Mouse (Mus musculus) cerebellum, postnatal 10 days (tissue): ENCODE results near the gene Cel.

Experiments
- DNase-seq, 2 experiments: peaks; one replicate each; pipeline ENCODE4 v3.0.0; 2021; ENCODE audit warnings: mixed read lengths in 2 of 2

The Cel gene

GRCm38 (mm10) chr2:28563303-28563702, at the start of gene Cel:
TSS of gene Cel (minus strand) at chr2:28563403.
- no peak for DNase-seq

DNA sequence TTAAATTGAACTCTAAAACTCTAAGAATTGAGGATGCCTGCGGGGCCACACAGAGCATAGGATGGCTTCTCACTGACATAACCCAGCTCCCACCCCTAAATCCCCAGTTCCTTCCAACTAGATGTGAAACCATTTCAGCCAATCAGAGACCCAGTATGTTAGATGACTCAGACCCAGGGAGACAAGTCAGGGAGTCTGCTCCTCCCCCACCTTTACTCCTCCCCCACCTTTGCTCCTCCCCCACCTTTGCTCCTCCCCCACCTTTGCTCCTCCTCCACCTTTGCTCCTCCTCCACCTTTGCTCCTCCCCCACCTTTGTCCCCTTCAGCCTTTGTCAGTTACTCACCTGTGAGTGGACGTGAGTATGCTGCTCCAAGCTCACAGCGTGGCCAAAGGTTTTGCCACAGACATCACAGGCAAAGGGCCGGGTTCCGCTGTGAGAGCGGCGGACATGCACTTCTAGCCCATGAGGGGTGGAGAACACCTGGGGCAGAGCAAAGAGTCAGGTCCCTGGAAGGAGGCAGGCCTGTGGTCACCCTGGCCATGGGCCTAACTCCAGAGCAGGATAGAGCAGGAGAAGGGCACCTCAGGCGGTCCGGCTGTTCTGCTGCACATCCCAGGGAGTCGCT, 49.3 kb upstream of the Cel start:
- no peak for DNase-seq

GRCm38 (mm10) chr2:28611407-28611787, 48.2 kb upstream of the Cel start:
- DNase-seq, result no peak

- DNase-seq, result peak; percentile 88 to 89
These were observed 47.7 kb upstream of the Cel start for GRCm38 (mm10) chr2:28610716-28611406.

DNA sequence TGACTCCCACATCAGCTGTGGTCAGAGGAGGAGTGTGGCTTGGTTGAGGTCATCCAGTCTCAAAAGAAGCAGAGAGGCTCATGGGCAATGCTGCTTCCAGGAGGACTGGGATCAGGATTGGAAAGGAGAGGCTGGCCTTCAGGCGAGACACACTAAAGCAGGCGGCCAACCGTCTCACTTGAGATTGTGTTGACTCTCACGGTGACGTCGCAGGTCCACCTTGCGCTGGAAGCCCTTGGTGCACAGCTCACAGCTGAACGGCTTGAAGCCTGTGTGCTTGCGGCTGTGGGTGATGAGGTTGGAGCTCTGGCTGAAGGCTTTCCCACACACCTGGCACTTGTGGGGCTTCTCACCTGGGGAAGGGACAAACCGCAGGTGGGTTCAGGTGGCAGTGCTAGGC, 46.6 kb upstream of the Cel start:
- DNase-seq, result no peak

DNA sequence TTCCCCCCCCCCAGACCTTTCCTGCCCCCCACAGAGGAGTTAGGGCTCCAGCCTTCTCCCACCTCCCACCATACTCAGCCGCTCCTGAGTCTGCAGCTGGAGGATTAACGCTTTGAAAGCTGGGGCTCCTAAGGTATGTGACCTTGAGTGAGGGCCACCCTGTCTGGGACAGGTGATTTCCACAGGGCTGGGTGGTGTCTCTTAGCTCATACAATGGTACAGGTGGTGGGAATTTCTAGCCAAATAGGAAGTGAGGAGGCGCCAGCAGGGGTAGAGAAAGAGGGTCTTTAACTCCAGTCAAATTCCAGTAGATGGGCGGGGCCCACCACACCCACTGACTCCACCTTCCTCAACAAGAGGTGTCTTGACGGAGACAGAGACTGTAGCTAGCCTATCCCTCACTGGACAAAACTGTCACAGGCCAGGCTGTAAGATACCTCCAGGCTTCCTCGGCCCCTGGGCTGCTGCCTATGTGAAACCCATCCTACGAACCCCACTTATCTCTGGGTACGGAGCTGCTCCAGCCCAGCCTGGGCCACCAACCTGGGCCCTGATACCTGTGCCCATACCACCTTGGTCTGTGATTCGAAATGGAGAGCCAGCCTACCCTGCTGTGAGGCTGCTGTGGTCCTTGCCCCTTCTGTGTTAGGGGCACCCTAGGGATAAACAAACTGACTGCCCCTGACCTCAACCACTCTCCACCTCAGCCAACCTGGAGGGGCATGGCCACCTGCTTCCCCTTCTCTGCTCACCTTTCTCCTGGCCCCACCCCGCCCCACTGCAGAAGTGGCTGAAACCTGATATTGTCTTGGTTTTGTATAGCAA, 44.4 kb upstream of the Cel start:
- DNase-seq, result no peak

- no peak for DNase-seq
These were observed 43.6 kb upstream of the Cel start for GRCm38 (mm10) chr2:28606601-28607340.

- peak; percentile 25 to 39 for DNase-seq
These were observed 42.8 kb upstream of the Cel start for GRCm38 (mm10) chr2:28605789-28606541.

DNA sequence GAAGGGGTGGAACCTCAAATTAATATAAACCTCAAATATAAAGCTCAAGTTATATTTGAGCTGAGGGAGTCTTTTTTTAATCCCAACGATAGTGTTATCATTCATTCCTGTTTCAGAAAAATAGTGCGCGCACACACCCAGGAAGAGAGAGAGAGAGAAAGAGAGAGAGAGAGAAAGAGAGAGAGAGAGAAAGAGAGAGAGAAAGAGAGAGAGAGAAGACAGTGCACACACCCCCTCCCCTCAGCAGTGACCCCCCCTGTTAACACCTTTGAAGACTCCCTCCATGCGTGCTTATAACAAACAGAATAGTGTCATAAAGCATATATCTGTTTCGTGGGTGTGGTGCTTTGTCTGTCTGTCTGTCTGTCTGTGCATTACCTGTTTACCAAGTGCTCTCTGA, 40.3 kb upstream of the Cel start:
- DNase-seq, result no peak

- no peak for DNase-seq
These were observed 38.8 kb upstream of the Cel start for GRCm38 (mm10) chr2:28601720-28602590.

DNA sequence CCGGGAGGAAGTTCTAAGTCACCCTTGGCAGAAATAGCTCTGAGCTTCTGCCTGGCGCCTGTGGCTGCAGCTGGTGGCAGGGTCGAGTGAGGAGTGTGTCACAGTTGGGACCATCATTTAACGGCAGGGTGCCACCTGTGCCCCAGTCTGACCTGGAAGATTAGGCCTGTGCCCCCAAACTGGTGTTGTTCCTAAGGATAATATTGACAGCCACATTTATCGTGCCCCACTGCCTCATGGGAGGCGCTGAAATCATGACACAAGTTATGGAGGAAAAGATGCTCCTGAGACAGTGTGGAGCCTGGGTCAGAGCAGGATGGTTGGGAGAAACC, 36.3 kb upstream of the Cel start:
- DNase-seq, result no peak

DNA sequence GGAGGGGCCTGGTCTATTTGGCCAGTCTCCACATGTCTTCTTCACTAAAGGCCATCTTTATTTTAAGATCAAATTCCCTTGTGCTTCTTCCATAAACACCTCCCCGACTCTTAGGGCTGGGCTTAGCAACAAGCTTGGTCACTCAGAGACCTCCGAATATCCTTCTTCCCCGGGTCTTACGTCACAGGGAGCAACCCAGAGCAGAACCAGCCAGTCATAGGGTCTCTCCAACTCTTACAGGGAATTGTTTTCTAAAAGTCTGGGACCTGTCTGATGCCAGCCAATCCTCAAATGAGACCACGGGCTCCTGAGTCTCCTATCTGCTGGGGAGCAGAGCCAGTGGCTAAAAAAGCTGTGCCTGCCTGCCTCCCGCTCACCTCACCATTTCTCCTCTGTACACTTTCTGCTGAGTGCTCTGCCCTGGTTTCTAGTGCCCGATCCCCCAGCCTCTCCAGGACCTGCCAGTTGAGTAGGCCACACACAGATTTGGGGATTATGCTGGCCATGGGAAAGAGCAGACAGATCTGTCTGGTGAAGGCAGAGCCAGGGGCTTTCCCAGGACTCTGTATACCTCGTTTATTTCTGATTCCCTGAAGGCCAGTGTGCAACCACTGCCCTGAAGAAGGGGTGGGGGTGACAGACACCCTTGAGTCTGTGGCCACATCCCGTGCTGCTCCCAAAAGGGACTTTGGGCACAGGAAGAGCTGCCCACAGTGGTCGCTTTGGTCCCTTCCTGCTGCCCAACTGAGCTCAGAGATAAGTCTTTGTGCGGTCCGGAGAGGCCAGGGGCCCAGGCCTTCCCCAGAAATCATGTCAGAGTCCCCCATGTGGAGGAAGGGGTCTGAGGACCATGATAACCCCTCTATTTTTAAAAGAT, 35.7 kb upstream of the Cel start:
- DNase-seq, result no peak

DNA sequence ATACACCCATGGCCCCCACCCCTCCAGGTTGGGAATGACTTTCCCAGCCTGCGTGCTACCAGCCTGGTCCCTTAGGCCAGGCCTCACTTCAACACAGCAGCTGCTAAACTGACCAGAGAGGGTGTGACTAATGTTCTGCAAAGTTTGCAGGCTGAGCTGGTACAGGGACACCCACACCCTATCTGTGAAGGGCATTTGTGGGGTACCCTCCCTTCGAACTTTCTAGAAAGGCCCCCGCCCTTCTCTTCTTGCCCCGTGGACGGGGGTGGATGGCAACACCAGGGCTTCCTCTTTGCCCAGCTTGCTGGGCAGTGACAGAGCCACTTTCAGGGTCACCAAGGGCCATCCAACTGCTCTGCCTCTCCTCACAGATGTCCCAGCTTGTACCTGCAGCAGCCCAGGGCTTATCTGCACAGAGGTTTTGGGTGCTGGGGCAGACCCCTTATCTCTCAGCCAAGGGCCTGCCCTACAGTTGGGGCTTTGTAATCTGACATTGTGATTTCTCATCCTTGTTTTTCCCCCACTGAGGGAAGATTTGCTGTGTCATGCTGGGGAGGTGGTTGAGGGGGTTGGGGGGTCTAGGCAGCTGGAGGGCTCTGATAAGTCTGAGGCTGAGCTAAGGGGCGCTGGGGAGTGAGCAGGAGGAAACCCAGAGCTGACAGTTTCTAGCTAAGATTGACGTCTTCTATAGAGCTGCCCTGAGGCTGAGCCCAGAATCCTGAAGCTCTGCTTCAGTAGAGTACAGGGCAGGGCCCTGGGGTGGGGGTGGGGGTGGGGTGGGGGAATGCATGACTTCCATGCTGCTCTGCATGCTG, 34.7 kb upstream of the Cel start:
- no peak for DNase-seq

DNA sequence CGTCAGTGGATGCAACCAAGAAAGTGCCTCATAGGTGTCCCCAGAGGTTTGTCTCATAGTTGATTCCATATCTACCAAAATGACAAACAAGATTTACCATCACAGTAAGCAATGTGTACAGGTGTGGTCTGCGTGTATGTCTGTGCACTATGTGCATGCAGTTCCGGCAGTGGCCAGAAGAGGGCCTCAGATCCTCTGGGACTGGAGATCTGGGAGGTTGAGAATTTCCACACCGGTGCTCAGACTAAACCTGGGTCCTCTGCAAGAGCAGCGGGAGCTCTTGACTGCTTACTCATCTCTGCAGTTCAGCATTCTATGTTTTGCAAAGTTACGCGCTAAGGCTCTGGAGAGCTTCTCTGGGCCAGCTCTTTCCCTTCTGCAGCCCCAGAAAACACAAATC, 33.8 kb upstream of the Cel start:
- peak in 1 of 2 experiments; percentile 23 for DNase-seq

GRCm38 (mm10) chr2:28596021-28596420, 32.8 kb upstream of the Cel start:
- no peak for DNase-seq

DNA sequence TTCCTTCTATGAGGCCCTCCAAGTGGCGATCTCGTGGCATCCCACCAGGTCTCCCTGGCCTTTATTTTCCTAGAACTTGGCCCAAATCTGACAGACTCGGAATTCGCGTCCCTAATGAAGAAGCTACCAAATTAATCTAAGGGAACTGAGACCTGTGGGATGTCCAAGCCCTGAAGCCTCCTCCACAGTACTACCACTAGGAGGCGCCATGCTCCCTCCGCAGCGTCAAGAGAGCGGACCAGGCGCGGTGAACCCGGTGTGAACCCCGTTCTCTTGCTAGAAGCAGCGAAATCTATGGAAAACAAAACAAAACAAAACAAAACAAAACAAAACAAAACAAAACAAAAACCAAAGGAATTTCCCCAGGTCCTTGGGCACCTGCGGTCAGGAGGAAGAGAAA, 29.6 kb upstream of the Cel start:
- peak; percentile 85 to 87 for DNase-seq

GRCm38 (mm10) chr2:28591479-28591878, 28.3 kb upstream of the Cel start:
- no peak for DNase-seq

- DNase-seq, result no peak
These were observed 25.4 kb upstream of the Cel start for GRCm38 (mm10) chr2:28588574-28588973.

DNA sequence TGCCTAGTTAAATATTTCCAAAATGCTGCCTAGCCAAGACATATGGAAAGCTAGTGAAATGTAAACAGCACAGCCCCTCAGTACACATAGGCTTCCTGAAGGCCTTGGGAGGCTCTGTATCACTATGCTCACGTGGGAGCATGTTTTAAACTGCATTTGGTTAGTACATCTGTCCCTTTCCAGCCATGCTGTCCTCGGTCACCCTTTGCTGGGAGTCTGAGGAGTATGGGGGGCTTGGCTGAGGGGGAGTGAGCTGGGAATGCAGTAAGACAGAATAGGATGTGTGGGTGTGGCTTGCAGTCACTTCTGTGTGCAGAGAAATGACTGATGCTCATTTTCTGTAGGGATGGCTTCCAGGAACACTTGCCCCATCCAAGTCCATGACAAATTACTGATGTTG, 22.5 kb upstream of the Cel start:
- DNase-seq, result no peak
